In the genomic region with DNA sequence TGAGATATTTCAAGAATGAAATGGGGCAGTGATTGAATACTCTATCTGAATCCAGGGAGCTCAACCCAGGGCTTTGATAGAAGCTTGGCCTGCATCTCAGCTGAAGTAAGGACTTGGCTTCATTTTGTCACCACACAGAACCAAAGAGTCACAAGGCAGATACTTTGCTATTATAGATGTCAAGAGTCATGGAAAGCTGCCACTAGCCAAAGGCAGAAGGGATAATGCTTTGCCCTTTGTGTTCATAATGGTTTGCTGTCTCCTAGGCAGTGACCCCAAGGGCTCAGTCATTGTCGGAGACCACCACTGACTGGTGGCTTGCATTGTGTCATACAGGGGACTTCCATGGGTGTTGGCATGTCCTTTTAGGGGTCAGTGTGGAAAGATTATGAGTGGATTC, we compare ENCODE assay signal across 21 mouse cellular contexts. TPM values are rescaled to one million over a fixed set of nuclear protein-coding genes. Genes with fewer than 3 reads are reported as not detected.
A peak's percentile ranks its signal among the peaks of the same experiment; 100 is the strongest.
DNase-seq lines count a peak whose midpoint lies in the region; ATAC-seq and TF ChIP-seq lines count a peak whose summit lies in the region.
"Had no signal": no experiment of that assay in that cellular context is flagged by ENCODE, and none has a peak within 500 bp of the region (broad histone marks: within the 10 kb centered on the region; RNA-seq: fewer than 3 reads in every experiment).

No protein-coding gene starts in this region.

- H3K27ac ChIP-seq in heart, adult 2 months, result peak overlapping the region; percentile 78
- H3K27ac ChIP-seq in heart, embryonic 12.5 days (ENCODE audit: poor library complexity, severe bottlenecking), result no peak overlapping the region
- H3K27ac ChIP-seq in layer of hippocampus, adult 2 months, result peak overlapping the region; percentile 72; the same call in 1 of the 2 replicates
- H3K27ac ChIP-seq: embryonic facial prominence, embryonic 15.5 days; hindbrain, embryonic 10.5 days; kidney, embryonic 15.5 days; limb, embryonic 15.5 days; midbrain, embryonic 15.5 days; neural tube, embryonic 12.5 days had no signal

- no peak for TF ChIP-seq CTCF in heart, adult 2 months (IDR thresholded peaks at IDR 0.05)
- TF ChIP-seq CTCF in layer of hippocampus, adult 2 months (conservative IDR thresholded peaks at IDR 0.05), result no peak

- H3K9ac ChIP-seq in heart, adult 2 months (ENCODE audit: low read depth, low read length), result 0 out of 2 replicates have a peak overlapping the region, but pooled peaks have one; percentile 38
- H3K9ac ChIP-seq in heart, embryonic 12.5 days, result no peak overlapping the region
- H3K9ac ChIP-seq: embryonic facial prominence, embryonic 15.5 days; forebrain, embryonic 15.5 days; kidney, embryonic 15.5 days; limb, embryonic 15.5 days; lung, embryonic 14.5 days; midbrain, embryonic 15.5 days; neural tube, embryonic 12.5 days had no signal

- no peak for DNase-seq in heart, adult 2 months
- no peak for DNase-seq in layer of hippocampus, adult 2 months (ENCODE audit: low spot score in 2 of 2)
- DNase-seq in layer of hippocampus, adult 11-12 months (ENCODE audit: low spot score), result no peak
- DNase-seq in lung, postnatal 10 days, result peak; percentile 29
- no peak for DNase-seq in lung, adult 18-20 months
- no peak for DNase-seq in right cerebral cortex, postnatal 14 days
- DNase-seq: adrenal gland, postnatal 36 days; gastrocnemius, postnatal 14 days; kidney, postnatal 4 days; lung, embryonic 14.5 days; right cerebral cortex, postnatal 25 days; thymus, postnatal 14 days had no signal

- 51% methylated on average over 1 of the region's 1 CpGs for WGBS in heart, adult 2 months
- 79% methylated on average over 1 of the region's 1 CpGs for WGBS in heart, embryonic 12.5 days

- no peak for ATAC-seq in heart, embryonic 12.5 days (ENCODE audit: insufficient number of reproducible peaks, low FRiP score)
- ATAC-seq: forebrain, embryonic 15.5 days; intestine, postnatal 0 days; midbrain, embryonic 15.5 days had no signal

- H3K4me2 ChIP-seq in heart, embryonic 12.5 days, result no peak overlapping the region
- H3K4me2 ChIP-seq: embryonic facial prominence, embryonic 15.5 days; forebrain, embryonic 15.5 days; kidney, embryonic 15.5 days; limb, embryonic 15.5 days; lung, embryonic 14.5 days; midbrain, embryonic 15.5 days; neural tube, embryonic 12.5 days had no signal

- peak; percentile 28; the same call in 1 of the 2 replicates for TF ChIP-seq POLR2A in heart, adult 2 months (IDR thresholded peaks at IDR 0.05; ENCODE audit: insufficient read depth, low read depth, low read length)

- H3K36me3 ChIP-seq in heart, adult 2 months (ENCODE audit: control insufficient read depth, insufficient read depth, low read length), result no peaks in the 10 kb centered on the region; the same call in 1 of the 2 replicates
- H3K36me3 ChIP-seq in heart, embryonic 12.5 days, result no peaks in the 10 kb centered on the region
- H3K36me3 ChIP-seq: embryonic facial prominence, embryonic 15.5 days; kidney, embryonic 15.5 days; limb, embryonic 15.5 days; midbrain, embryonic 15.5 days; neural tube, embryonic 12.5 days had no signal

- no peaks in the 10 kb centered on the region for H3K79me2 ChIP-seq in heart, adult 2 months (replicated peaks; ENCODE audit: control insufficient read depth, insufficient read depth, low read length)

- intact Hi-C loops in heart, adult 2 months (cut with DNase I), result no loop called here

- no peaks in the 10 kb centered on the region for H3K27me3 ChIP-seq in heart, adult 2 months (ENCODE audit: control insufficient read depth, insufficient read depth, low read length)
- H3K27me3 ChIP-seq in heart, embryonic 12.5 days (replicated peaks), result no peaks in the 10 kb centered on the region
- H3K27me3 ChIP-seq: embryonic facial prominence, embryonic 15.5 days; forebrain, embryonic 15.5 days; kidney, embryonic 15.5 days; limb, embryonic 15.5 days; midbrain, embryonic 15.5 days; neural tube, embryonic 12.5 days had no signal

- H3K4me1 ChIP-seq in heart, adult 2 months (ENCODE audit: control insufficient read depth, insufficient read depth, low read length), result peaks cover 18% of the 10 kb centered on the region
- peaks cover 20% of the 10 kb centered on the region for H3K4me1 ChIP-seq in heart, embryonic 12.5 days (replicated peaks)
- H3K4me1 ChIP-seq: neural tube, embryonic 12.5 days had no signal

- no peaks in the 10 kb centered on the region for H3K9me3 ChIP-seq in heart, embryonic 12.5 days (replicated peaks)
- H3K9me3 ChIP-seq: embryonic facial prominence, embryonic 15.5 days; forebrain, embryonic 15.5 days; hindbrain, embryonic 10.5 days; kidney, embryonic 15.5 days; limb, embryonic 15.5 days; midbrain, embryonic 15.5 days; neural tube, embryonic 12.5 days had no signal

- no peak for TF ChIP-seq EP300 in heart, adult 2 months (IDR thresholded peaks at IDR 0.05; ENCODE audit: insufficient read depth, low read depth, low read length)

- no peak overlapping the region for H3K4me3 ChIP-seq in heart, adult 2 months
- H3K4me3 ChIP-seq in heart, embryonic 12.5 days, result no peak overlapping the region
- H3K4me3 ChIP-seq in layer of hippocampus, adult 2 months, result no peak overlapping the region
- H3K4me3 ChIP-seq: embryonic facial prominence, embryonic 15.5 days; forebrain, embryonic 15.5 days; hindbrain, embryonic 10.5 days; kidney, embryonic 15.5 days; limb, embryonic 15.5 days; midbrain, embryonic 15.5 days; neural tube, embryonic 12.5 days had no signal

RNA-seq across cellular contexts. Expression of a gene that starts 57.9 kb away (rescaled TPM):
- total RNA-seq in heart, adult 2 months (2021), result 10 to 100 TPM; 26.3 to 27.1 TPM
- polyA plus RNA-seq in heart, adult 2 months (2012; rRNA removed), result 26.0 and 35.2 TPM in 2 replicates
- 12.5 and 15.8 TPM in 2 replicates for polyA plus RNA-seq in heart, embryonic 12.5 days (2016; fragmentation: Nextera tagmentation; extraction: Ambion mirVana)
- 100 to 1,000 TPM; 149 to 154 TPM for total RNA-seq in layer of hippocampus, adult 2 months (2021)

Comparison
In these comparisons a context has a peak if more than half of its experiments do, and no peak if none do; other contexts are left out.
1. RNA of a gene that starts 57.9 kb away (total RNA-seq): 149 to 154 TPM in layer of hippocampus, adult 2 months; 26.3 to 27.1 TPM in heart, adult 2 months; every median in the first group is over 4 times any median in the second.